Mouse (Mus musculus) B cell, adult (primary cell): ENCODE data around the gene Lyrm9. TPM values are rescaled to one million over a fixed set of nuclear protein-coding genes. Genes with fewer than 3 reads are reported as not detected.

Source experiments
- total RNA-seq: library from RNA; stranded (reverse); gene quantifications from 4 replicates; pipeline ENCODE4 v1.2.4, GENCODE M21; 2023; ENCODE audit not compliant: inconsistent age

The Lyrm9 gene
- total RNA-seq: 3.3 to 9.0 TPM (median 6.2 TPM) in 4 replicates

GRCm38 (mm10) chr11:78826442-78827013 lies at the start of gene Lyrm9:
Lyrm9 (plus strand) TSS chr11:78826584.

Other genes starting within 250 kb of the Lyrm9 start
- gene Nlk, start 129.2 kb upstream of the Lyrm9 start, total RNA-seq: 21.5 to 23.5 TPM (median 22.7 TPM) in 4 replicates
- 10.6 to 15.6 TPM (median 13.4 TPM) in 4 replicates for gene Ccnq, start 74.9 kb upstream of the Lyrm9 start, total RNA-seq
- not detected in 4 replicates for gene Nos2, start 94.2 kb downstream of the Lyrm9 start, total RNA-seq
- gene Lgals9, start 158.4 kb downstream of the Lyrm9 start, total RNA-seq: 131 to 146 TPM (median 141 TPM) in 4 replicates